Mouse (Mus musculus): ENCODE results near the gene Hoxa5. TPM values are rescaled to one million over a fixed set of nuclear protein-coding genes. Genes with fewer than 3 reads are reported as not detected.

Hoxa5 gene
- total and polyA plus RNA-seq, 3 experiments: 0.26 to 0.96 (median 0.45) TPM

- H3K4me1 ChIP-seq (ENCODE audit: control insufficient read depth, insufficient read depth, low read length): no peaks in the 10 kb centered on the region; the same call in 1 of the 2 replicates
- no peak for TF ChIP-seq EP300 (IDR thresholded peaks at IDR 0.05; ENCODE audit: insufficient read depth, low read depth, low read length)
- TF ChIP-seq POLR2A (IDR thresholded peaks at IDR 0.05; ENCODE audit: insufficient read depth, low read depth, low read length): no peak
- no peak for TF ChIP-seq CTCF (IDR thresholded peaks at IDR 0.05)
- H3K27ac ChIP-seq: no peak overlapping the region
- H3K9ac ChIP-seq (ENCODE audit: low read depth, low read length): no peak overlapping the region
- intact Hi-C loops (cut with DNase I): no loop called here
- H3K4me3 ChIP-seq: no peak overlapping the region
- peaks cover 54% of the 10 kb centered on the region for H3K27me3 ChIP-seq (ENCODE audit: control insufficient read depth, insufficient read depth, low read length)
- no peaks in the 10 kb centered on the region for H3K79me2 ChIP-seq (replicated peaks; ENCODE audit: control insufficient read depth, insufficient read depth, low read length)
- 1% methylated on average over 70 of the region's 70 CpGs for WGBS
- peak; percentile 19 to 37 for DNase-seq
- H3K36me3 ChIP-seq (ENCODE audit: control insufficient read depth, insufficient read depth, low read length): no peaks in the 10 kb centered on the region
Measured at GRCm38 (mm10) chr6:52233546-52234427, 29.4 kb upstream of the Hoxa5 start.

- H3K4me1 ChIP-seq (ENCODE audit: control insufficient read depth, insufficient read depth, low read length): no peaks in the 10 kb centered on the region; the same call in 1 of the 2 replicates
- 6% methylated on average over 23 of the region's 23 CpGs for WGBS
- no peak for TF ChIP-seq POLR2A (IDR thresholded peaks at IDR 0.05; ENCODE audit: insufficient read depth, low read depth, low read length)
- no peak overlapping the region for H3K27ac ChIP-seq
- peaks cover 55% of the 10 kb centered on the region for H3K27me3 ChIP-seq (ENCODE audit: control insufficient read depth, insufficient read depth, low read length)
- peak; percentile 9 to 28 for DNase-seq
- intact Hi-C loops (cut with DNase I): no loop called here
- H3K79me2 ChIP-seq (replicated peaks; ENCODE audit: control insufficient read depth, insufficient read depth, low read length): no peaks in the 10 kb centered on the region
- no peak overlapping the region for H3K4me3 ChIP-seq
- no peak overlapping the region for H3K9ac ChIP-seq (ENCODE audit: low read depth, low read length)
- no peaks in the 10 kb centered on the region for H3K36me3 ChIP-seq (ENCODE audit: control insufficient read depth, insufficient read depth, low read length)
Measured at GRCm38 (mm10) chr6:52232984-52233545, 28.7 kb upstream of the Hoxa5 start.

GRCm38 (mm10) chr6:52232568-52232965 lies 28.2 kb upstream of the Hoxa5 start:
- peak; percentile 11 to 40 for DNase-seq
- peaks cover 54% of the 10 kb centered on the region for H3K27me3 ChIP-seq (ENCODE audit: control insufficient read depth, insufficient read depth, low read length)
- H3K36me3 ChIP-seq (ENCODE audit: control insufficient read depth, insufficient read depth, low read length): no peaks in the 10 kb centered on the region
- no peak overlapping the region for H3K27ac ChIP-seq
- intact Hi-C loops (cut with DNase I): no loop called here
- H3K4me1 ChIP-seq (ENCODE audit: control insufficient read depth, insufficient read depth, low read length): no peaks in the 10 kb centered on the region; the same call in 1 of the 2 replicates
- 2% methylated on average over 18 of the region's 18 CpGs for WGBS
- TF ChIP-seq EP300 (IDR thresholded peaks at IDR 0.05; ENCODE audit: insufficient read depth, low read depth, low read length) (no peak), POLR2A (IDR thresholded peaks at IDR 0.05; ENCODE audit: insufficient read depth, low read depth, low read length) (no peak), CTCF (IDR thresholded peaks at IDR 0.05) (no peak)
- no peaks in the 10 kb centered on the region for H3K79me2 ChIP-seq (replicated peaks; ENCODE audit: control insufficient read depth, insufficient read depth, low read length)
- no peak overlapping the region for H3K9ac ChIP-seq (ENCODE audit: low read depth, low read length)
- H3K4me3 ChIP-seq: no peak overlapping the region

DNA sequence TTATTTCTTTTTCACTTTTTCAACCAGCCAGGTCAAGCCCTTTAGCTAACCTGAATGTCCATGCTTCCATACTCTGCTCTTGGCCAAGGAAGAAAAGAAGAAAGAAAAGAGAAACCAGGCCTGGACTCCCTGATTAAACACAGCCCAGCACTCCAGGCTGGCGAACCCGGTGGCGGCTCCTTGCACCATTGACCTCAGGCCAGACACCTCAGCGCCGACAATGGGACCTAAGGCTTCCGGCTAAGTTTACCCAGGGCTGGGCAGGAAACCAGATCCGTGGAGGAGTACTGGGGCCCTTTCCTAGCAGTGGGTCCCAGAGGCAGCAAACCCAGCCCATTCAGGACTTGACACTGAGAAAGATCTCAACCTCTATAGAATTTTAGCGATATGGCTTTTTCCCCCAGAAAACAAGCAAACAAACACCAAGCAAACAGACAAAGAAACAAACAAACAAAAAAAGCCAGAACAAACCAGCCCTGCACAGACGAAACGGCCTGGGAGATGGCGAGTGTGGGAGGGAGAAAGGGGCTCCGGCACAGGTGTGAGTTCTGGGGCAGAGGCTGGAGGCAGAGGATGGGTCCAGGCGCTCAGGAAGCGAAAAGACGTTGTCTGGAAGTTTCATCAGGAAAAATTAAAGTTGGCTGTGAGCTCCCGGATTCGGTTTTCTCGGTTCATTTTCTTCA lies 27.6 kb upstream of the Hoxa5 start:
- H3K4me3 ChIP-seq: no peak overlapping the region
- no peaks in the 10 kb centered on the region for H3K36me3 ChIP-seq (ENCODE audit: control insufficient read depth, insufficient read depth, low read length)
- no peaks in the 10 kb centered on the region for H3K79me2 ChIP-seq (replicated peaks; ENCODE audit: control insufficient read depth, insufficient read depth, low read length)
- WGBS: 5% methylated on average over 18 of the region's 18 CpGs
- no peak overlapping the region for H3K27ac ChIP-seq
- intact Hi-C loops (cut with DNase I): no loop called here
- DNase-seq: peak; percentile 17 to 40
- H3K27me3 ChIP-seq (ENCODE audit: control insufficient read depth, insufficient read depth, low read length): peaks cover 54% of the 10 kb centered on the region
- no peak for TF ChIP-seq CTCF (IDR thresholded peaks at IDR 0.05)
- TF ChIP-seq POLR2A (IDR thresholded peaks at IDR 0.05; ENCODE audit: insufficient read depth, low read depth, low read length): no peak
- TF ChIP-seq EP300 (IDR thresholded peaks at IDR 0.05; ENCODE audit: insufficient read depth, low read depth, low read length): no peak
- H3K9ac ChIP-seq (ENCODE audit: low read depth, low read length): no peak overlapping the region
- H3K4me1 ChIP-seq (ENCODE audit: control insufficient read depth, insufficient read depth, low read length): no peaks in the 10 kb centered on the region; the same call in 1 of the 2 replicates

DNA sequence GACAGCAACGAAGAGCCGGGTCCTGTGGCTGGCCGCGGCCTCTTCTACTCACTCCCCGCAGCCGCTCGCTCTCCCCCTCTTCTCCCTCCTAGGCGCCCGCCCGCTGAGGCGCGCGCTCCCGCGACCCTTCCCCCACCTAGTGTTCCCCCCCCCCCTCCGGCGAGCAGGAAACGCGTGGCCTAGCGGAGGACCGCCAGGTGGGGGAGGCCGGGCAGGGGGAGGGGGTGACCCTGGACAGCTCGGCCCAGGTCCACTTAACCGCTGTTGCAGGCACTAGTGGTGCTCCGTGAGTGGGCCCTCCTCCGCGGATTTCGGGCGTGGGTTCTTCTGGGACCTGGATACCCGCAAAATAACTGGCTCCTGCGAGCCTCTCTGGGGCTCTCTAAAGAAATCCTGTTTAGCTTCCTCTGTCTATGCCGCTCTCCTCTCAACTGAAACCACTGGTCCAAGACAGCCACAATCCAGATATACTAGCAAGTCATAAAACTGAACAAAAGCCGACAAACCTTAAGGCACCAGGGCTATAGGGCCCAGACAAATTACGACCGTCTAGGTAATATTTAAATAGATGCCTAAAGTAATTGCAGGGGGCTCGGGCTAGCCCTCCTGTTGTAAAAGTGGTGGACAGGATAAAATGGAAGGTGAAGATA lies 26.3 kb upstream of the Hoxa5 start, which contains the start of gene Hoxa9:
Gene Hoxa9, minus strand, starts transcription at position 574 of the 650 bp plus-strand sequence.
- 3% methylated on average over 36 of the region's 36 CpGs for WGBS
- no peak within 1 kb of the TSS for H3K27ac ChIP-seq
- DNase-seq: peak in 1 of 2 experiments; percentile 23
- H3K4me3 ChIP-seq: no peak within 1 kb of the TSS
- no peaks in the 10 kb centered on the region for H3K36me3 ChIP-seq (ENCODE audit: control insufficient read depth, insufficient read depth, low read length)
- H3K9ac ChIP-seq (ENCODE audit: low read depth, low read length): no peak within 1 kb of the TSS
- TF ChIP-seq CTCF (IDR thresholded peaks at IDR 0.05): no peak
- no peak for TF ChIP-seq POLR2A (IDR thresholded peaks at IDR 0.05; ENCODE audit: insufficient read depth, low read depth, low read length)
- no peak for TF ChIP-seq EP300 (IDR thresholded peaks at IDR 0.05; ENCODE audit: insufficient read depth, low read depth, low read length)
- peaks cover 59% of the 10 kb centered on the region for H3K27me3 ChIP-seq (ENCODE audit: control insufficient read depth, insufficient read depth, low read length)
- intact Hi-C loops (cut with DNase I): no loop called here
- H3K4me1 ChIP-seq (ENCODE audit: control insufficient read depth, insufficient read depth, low read length): no peaks in the 10 kb centered on the region; the same call in 1 of the 2 replicates
- no peaks in the 10 kb centered on the region for H3K79me2 ChIP-seq (replicated peaks; ENCODE audit: control insufficient read depth, insufficient read depth, low read length)
